Mouse (Mus musculus) stomach, postnatal 0 days (tissue): ENCODE data around the gene B230219D22Rik. TPM values are rescaled to one million over a fixed set of nuclear protein-coding genes. Genes with fewer than 3 reads are reported as not detected.

ENCODE experiments used
- ATAC-seq: fragments of 200-750 bp; cut with Nextera tagmentation; 2 replicates; pipeline ENCODE4 v1.8.0; 2017; ENCODE audit not compliant: low FRiP score, low TSS enrichment
- DNase-seq: peaks from one replicate; pipeline ENCODE4 v3.0.0-alpha.2; 2016; ENCODE audit warnings: low spot score
- H3K27ac ChIP-seq: fragments of 300-500 bp; sonication (generic); replicated peaks from 2 replicates; pipeline ENCODE4 v1.5.1; 2014; ENCODE audit warnings: mild to moderate bottlenecking, control low read depth
- H3K27me3 ChIP-seq: fragments of 300-500 bp; sonication (generic); 2 replicates; pipeline ENCODE4 v1.6.1; 2014; ENCODE audit warnings: low read length; ENCODE audit not compliant: control insufficient read depth, insufficient read depth
- H3K36me3 ChIP-seq: fragments of 300-500 bp; sonication (generic); 2 replicates; pipeline ENCODE4 v1.6.1; 2014; ENCODE audit warnings: low read length, mixed read lengths; ENCODE audit not compliant: control insufficient read depth, insufficient read depth
- H3K4me1 ChIP-seq: fragments of 300-500 bp; sonication (generic); replicated peaks from 2 replicates; pipeline ENCODE4 v1.6.1; 2014; ENCODE audit warnings: antibody characterized with exemption; ENCODE audit not compliant: control insufficient read depth, insufficient read depth
- H3K4me2 ChIP-seq: fragments of 300-500 bp; sonication (generic); replicated peaks from 2 replicates; pipeline ENCODE4 v1.6.1; 2014; ENCODE audit warnings: low read depth, mild to moderate bottlenecking, control low read depth, moderate library complexity
- H3K4me3 ChIP-seq: fragments of 300-500 bp; sonication (generic); 2 replicates; pipeline ENCODE4 v1.5.1; 2014; ENCODE audit warnings: low read depth, low read length, control low read depth
- H3K9ac ChIP-seq: fragments of 300-500 bp; sonication (generic); 2 replicates; pipeline ENCODE4 v1.6.1; 2014; ENCODE audit warnings: mild to moderate bottlenecking, low read length, control low read depth, mixed read lengths
- H3K9me3 ChIP-seq: fragments of 300-500 bp; sonication (generic); 2 replicates; pipeline ENCODE4 v1.6.1; 2016; ENCODE audit warnings: low read length; ENCODE audit not compliant: control insufficient read depth
- CTCF ChIP-seq: IDR thresholded peaks from 2 replicates; pipeline ENCODE4 v1.5.1; 2016; ENCODE audit warnings: antibody characterized with exemption, low read depth, mild to moderate bottlenecking, moderate library complexity
- EP300 ChIP-seq: optimal IDR thresholded peaks from 2 replicates; pipeline ENCODE3; 2016; ENCODE audit warnings: antibody characterized with exemption
- WGBS: fragments of 180-500 bp; shearing (Covaris S2); extraction: QIAGEN DNeasy Blood & Tissue Kit; methylation state at CpG from one replicate; pipeline ENCODE4 v1.1.7; 2014; 5-methylcytosine and 5-hydroxymethylcytosine counted together
- polyA plus RNA-seq: library from polyadenylated mRNA; unstranded; fragments of >200 nt; fragmentation: Nextera tagmentation; extraction: Ambion mirVana; gene quantifications from 2 replicates; pipeline ENCODE4 v1.2.1, GENCODE M21; 2015

B230219D22Rik gene
- polyA plus RNA-seq, 1 experiment from 2014 or later: 26.1 TPM

DNA sequence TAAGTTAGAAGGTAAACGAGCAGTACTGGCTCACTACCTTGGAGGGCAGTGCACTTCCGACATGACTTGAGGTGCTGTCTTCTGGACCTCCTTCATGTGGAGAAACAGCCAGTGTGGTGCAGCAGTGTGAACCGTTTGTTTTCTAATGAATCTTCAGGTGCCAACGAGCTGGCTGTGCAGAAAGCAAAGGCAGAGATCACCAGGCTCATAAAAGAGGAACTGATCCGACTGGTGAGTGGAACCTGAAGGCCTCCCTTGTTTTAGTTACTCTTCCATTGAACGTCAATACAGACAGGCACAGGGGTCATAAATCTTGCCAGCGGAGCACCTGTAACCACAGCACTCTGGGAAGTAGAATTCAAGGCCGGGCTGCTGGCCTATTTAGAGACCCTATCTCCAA, 15.6 kb upstream of the B230219D22Rik start:
- Histone ChIP-seq H3K4me1 (no peaks in the 10 kb centered on the region), H3K36me3 (peaks cover 14% of the 10 kb centered on the region), H3K4me2 (no peak overlapping the region), H3K4me3 (no peak overlapping the region), H3K9me3 (no peaks in the 10 kb centered on the region), H3K9ac (no peak overlapping the region), H3K27me3 (no peaks in the 10 kb centered on the region), H3K27ac (no peak overlapping the region)
- WGBS: 75% methylated on average over 8 of the region's 8 CpGs
- no peak for TF ChIP-seq CTCF
- TF ChIP-seq EP300: no peak
- ATAC-seq (no peak), DNase-seq (no peak)

- ATAC-seq (no peak), DNase-seq (no peak)
- Histone ChIP-seq H3K36me3 (peaks cover 14% of the 10 kb centered on the region), H3K9me3 (no peaks in the 10 kb centered on the region), H3K27me3 (no peaks in the 10 kb centered on the region), H3K4me2 (no peak overlapping the region), H3K4me1 (no peaks in the 10 kb centered on the region), H3K27ac (no peak overlapping the region), H3K4me3 (no peak overlapping the region), H3K9ac (no peak overlapping the region)
- WGBS: 69% methylated on average over 9 of the region's 9 CpGs
- no peak for TF ChIP-seq CTCF
- TF ChIP-seq EP300: no peak
These were observed 10.7 kb upstream of the B230219D22Rik start for GRCm38 (mm10) chr13:55682201-55682600.

GRCm38 (mm10) chr13:55683581-55683980, 9.3 kb upstream of the B230219D22Rik start:
- H3K27me3 ChIP-seq: no peaks in the 10 kb centered on the region
- whole genome bisulfite sequencing: 67% methylated on average over 3 of the region's 3 CpGs

DNA sequence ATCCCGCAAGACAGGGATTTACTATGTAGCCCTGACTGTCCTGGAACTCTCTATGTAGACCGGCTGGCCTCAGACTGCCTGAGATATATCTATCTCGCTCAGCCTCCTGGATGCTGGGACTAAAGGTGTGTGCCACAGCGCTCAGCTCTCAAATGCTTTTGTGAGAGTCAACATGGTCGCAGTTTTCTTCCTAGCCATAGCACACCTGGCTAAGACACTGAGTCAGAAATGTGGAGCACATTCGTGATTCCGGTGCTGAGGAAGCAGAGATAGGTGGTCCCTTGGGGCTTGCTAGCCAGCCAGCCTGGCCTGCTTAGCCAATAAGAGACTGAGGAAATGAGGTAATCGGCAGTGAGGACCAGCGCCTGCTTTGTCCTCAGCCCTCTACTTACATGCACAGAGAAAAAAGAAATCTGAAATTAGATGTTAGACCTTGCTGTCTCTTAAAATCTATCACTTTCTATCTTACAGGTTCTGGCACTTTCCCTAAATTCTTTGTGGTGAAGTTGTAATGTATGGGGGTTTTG, 6.8 kb upstream of the B230219D22Rik start:
- Histone ChIP-seq H3K4me2 (no peak overlapping the region), H3K36me3 (no peaks in the 10 kb centered on the region), H3K27me3 (no peaks in the 10 kb centered on the region), H3K9me3 (no peaks in the 10 kb centered on the region), H3K4me3 (no peak overlapping the region), H3K9ac (no peak overlapping the region), H3K4me1 (no peaks in the 10 kb centered on the region), H3K27ac (no peak overlapping the region)
- DNase-seq (no peak), ATAC-seq (no peak)
- 79% methylated on average over 9 of the region's 9 CpGs for WGBS
- TF ChIP-seq EP300 (no peak), CTCF (no peak)

More at GRCm38 (mm10) chr13:55683581-55683980, 9.3 kb upstream of the B230219D22Rik start:
- H3K9ac ChIP-seq: no peak overlapping the region
- H3K36me3 ChIP-seq: peaks cover 7% of the 10 kb centered on the region; the same call in 1 of the 2 replicates
- no peak overlapping the region for H3K27ac ChIP-seq
- ATAC-seq (no peak), DNase-seq (no peak)
- no peaks in the 10 kb centered on the region for H3K4me1 ChIP-seq
- TF ChIP-seq EP300 (no peak), CTCF (no peak)
- no peak overlapping the region for H3K4me3 ChIP-seq
- H3K4me2 ChIP-seq: no peak overlapping the region
- no peaks in the 10 kb centered on the region for H3K9me3 ChIP-seq

DNA sequence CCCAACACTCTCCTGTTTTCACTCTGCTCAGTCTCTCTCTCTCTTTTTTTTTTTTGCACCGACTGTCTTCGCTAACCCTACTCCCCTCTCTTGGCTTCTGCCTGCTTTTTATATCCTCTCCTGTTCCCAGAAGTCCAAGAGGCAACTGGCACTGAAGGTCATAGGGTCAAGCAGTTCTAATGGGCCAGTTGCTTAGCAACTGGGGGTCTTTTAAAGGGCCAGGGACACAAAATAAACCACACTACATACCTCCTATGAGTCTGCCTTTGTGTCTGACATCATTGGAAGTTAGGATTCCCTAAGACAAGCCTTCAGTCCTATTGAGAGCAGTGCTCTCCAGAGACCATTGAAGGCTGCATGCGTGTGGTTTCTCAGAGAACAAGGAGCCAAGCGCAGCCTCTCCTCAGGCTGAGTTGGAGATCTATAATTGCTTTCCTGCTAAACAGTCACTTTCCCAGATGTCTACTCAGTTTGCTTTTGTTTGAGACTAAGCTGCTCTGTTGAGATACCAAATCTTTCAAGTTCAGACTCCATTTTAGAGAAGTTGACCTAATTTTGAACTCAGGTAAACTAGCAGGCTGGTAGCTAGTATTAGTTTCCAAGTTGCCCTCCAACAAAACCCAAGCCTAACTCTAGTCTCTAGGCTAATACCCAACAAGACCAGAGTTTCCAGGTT, 4.9 kb upstream of the B230219D22Rik start:
- Histone ChIP-seq H3K27ac (no peak overlapping the region), H3K36me3 (no peaks in the 10 kb centered on the region), H3K4me1 (no peaks in the 10 kb centered on the region), H3K9me3 (no peaks in the 10 kb centered on the region), H3K9ac (no peak overlapping the region), H3K4me2 (no peak overlapping the region), H3K4me3 (no peak overlapping the region), H3K27me3 (no peaks in the 10 kb centered on the region)
- ATAC-seq: no peak
- TF ChIP-seq EP300 (no peak), CTCF (no peak)
- no peak for DNase-seq
- WGBS: 40% methylated on average over 4 of the region's 4 CpGs

GRCm38 (mm10) chr13:55693243-55693721, 358 bp downstream of the B230219D22Rik start:
- Histone ChIP-seq H3K9ac (peak overlapping the region; percentile 100), H3K27ac (peak overlapping the region; percentile 99), H3K27me3 (no peaks in the 10 kb centered on the region), H3K4me3 (peak overlapping the region; percentile 99), H3K4me1 (peaks cover 8% of the 10 kb centered on the region), H3K4me2 (peak overlapping the region; percentile 50), H3K9me3 (no peaks in the 10 kb centered on the region), H3K36me3 (no peaks in the 10 kb centered on the region)
- DNase-seq (no peak), ATAC-seq (no peak)
- TF ChIP-seq EP300 (no peak), CTCF (no peak)
- WGBS: 0% methylated on average over 34 of the region's 70 CpGs
